Mouse (Mus musculus): Measurements from ENCODE around the gene Hnrnpul2. TPM values are rescaled to one million over a fixed set of nuclear protein-coding genes. Genes with fewer than 3 reads are reported as not detected.

Hnrnpul2 gene
- total and polyA plus RNA-seq, 3 experiments: 39.4 to 174 (median 106) TPM

DNA sequence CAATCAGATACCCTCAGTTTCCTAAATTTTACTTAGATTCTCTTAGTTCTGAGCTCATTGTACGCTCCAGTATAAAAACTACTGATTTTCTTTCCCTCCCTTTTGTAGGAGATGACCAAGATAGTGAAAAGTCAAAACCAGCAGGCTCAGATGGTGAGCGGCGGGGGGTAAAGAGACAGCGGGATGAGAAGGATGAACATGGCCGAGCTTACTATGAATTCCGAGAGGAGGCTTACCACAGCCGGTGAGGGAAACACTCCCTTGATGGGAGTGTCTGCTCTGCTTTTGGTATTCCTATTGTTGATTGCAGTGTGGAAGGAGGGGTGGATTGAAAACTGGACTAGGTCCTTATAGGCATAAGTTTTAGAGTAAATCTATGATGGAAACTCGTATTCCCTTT lies 2.9 kb downstream of the Hnrnpul2 start:
- peaks cover 20 to 41% of the 10 kb centered on the region in 2 experiments for H3K36me3 ChIP-seq (ENCODE audit: control insufficient read depth in 1 of 2, insufficient read depth in 2 of 2, low read length in 2 of 2)

DNA sequence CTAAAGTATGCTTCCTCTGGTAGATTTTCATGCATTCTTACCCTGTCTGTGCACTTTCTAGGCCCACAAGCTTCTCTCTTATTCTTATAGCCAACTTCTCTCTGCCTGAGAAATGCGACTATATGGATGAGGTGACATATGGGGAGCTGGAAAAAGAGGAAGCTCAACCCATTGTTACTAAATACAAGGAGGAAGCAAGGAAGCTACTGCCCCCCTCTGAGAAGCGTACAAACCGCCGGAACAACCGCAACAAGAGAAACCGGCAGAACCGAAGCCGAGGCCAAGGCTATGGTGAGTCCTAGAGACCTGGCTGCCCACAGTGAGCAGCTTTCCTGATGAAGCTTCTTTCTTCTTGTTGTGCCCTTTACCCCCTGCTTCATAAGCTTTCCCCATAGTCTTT lies 9.8 kb downstream of the Hnrnpul2 start, which contains the start of gene AC129217.1:
AC129217.1 (plus strand) TSS at position 114 of the 400 bp plus-strand sequence.
- peaks cover 5% of the 10 kb centered on the region; the same call in 1 of the 2 replicates for H3K79me2 ChIP-seq (ENCODE audit: control insufficient read depth, insufficient read depth, low read length, poor library complexity)
- no peak for TF ChIP-seq MAX (IDR thresholded peaks at IDR 0.05; ENCODE audit: low read length)
- no peak for TF ChIP-seq TBP (IDR thresholded peaks at IDR 0.05; ENCODE audit: low read depth, low read length)
- TF ChIP-seq POLR2AphosphoS5 (IDR thresholded peaks at IDR 0.05; ENCODE audit: borderline replicate concordance, low read depth, low read length): no peak
- no peak for TF ChIP-seq RCOR1 (IDR thresholded peaks at IDR 0.05; ENCODE audit: low read depth, low read length)
- no peak for TF ChIP-seq ZKSCAN1 (IDR thresholded peaks at IDR 0.05; ENCODE audit: low read depth, low read length)
- TF ChIP-seq HCFC1 (IDR thresholded peaks at IDR 0.05; ENCODE audit: low read depth, low read length): no peak
- TF ChIP-seq MEF2A (IDR thresholded peaks at IDR 0.05; ENCODE audit: extremely low read depth, insufficient replicate concordance, low read depth, low read length, poor library complexity, severe bottlenecking): no peak
- TF ChIP-seq SMC3 (IDR thresholded peaks at IDR 0.05; ENCODE audit: low read depth, low read length): no peak
- TF ChIP-seq TAL1 (IDR thresholded peaks at IDR 0.05; ENCODE audit: low read length): no peak
- no peak for TF ChIP-seq KAT2A (conservative IDR thresholded peaks at IDR 0.05; ENCODE audit: low read depth, low read length)
- TF ChIP-seq BHLHE40 (IDR thresholded peaks at IDR 0.05; ENCODE audit: borderline replicate concordance, low read depth, low read length): no peak
- TF ChIP-seq MYB (IDR thresholded peaks at IDR 0.05; ENCODE audit: low read depth, low read length): no peak
- TF ChIP-seq ETS1 (IDR thresholded peaks at IDR 0.05; ENCODE audit: low read depth, low read length): no peak
- H3K27ac ChIP-seq (ENCODE audit: control insufficient read depth, low read depth, low read length): no peak within 1 kb of the TSS
- H3K27me3 ChIP-seq (ENCODE audit: control insufficient read depth in 1 of 2, insufficient read depth in 2 of 2, low read length in 2 of 2): no peaks in the 10 kb centered on the region
- H3K4me1 ChIP-seq (ENCODE audit: control insufficient read depth in 1 of 2, insufficient read depth in 2 of 2, low read length in 2 of 2): no peaks in the 10 kb centered on the region; a peak in 1 of 4 replicates
- peaks cover 2 to 62% of the 10 kb centered on the region in 2 experiments; a peak in 3 of 4 replicates for H3K36me3 ChIP-seq (ENCODE audit: control insufficient read depth in 1 of 2, insufficient read depth in 2 of 2, low read length in 2 of 2)
- H3K9me3 ChIP-seq (replicated peaks; ENCODE audit: insufficient read depth, low read length): no peaks in the 10 kb centered on the region
- no peak within 1 kb of the TSS for H3K4me3 ChIP-seq (ENCODE audit: control insufficient read depth in 1 of 2, insufficient read depth in 1 of 2, low read depth in 2 of 2, low read length in 2 of 2)
- peak; percentile 40 for DNase-seq (ENCODE audit: low read depth, low spot score)
- no peak within 1 kb of the TSS for H3K9ac ChIP-seq (ENCODE audit: control insufficient read depth, low read depth, low read length, poor library complexity, severe bottlenecking)

More for the DNA sequence above, 2.9 kb downstream of the Hnrnpul2 start:
- Histone ChIP-seq H3K9me3 (replicated peaks; ENCODE audit: insufficient read depth, low read length) (no peaks in the 10 kb centered on the region), H3K4me3 (ENCODE audit: control insufficient read depth in 1 of 2, insufficient read depth in 1 of 2, low read depth in 2 of 2, low read length in 2 of 2) (no peak overlapping the region), H3K9ac (ENCODE audit: control insufficient read depth, low read depth, low read length, poor library complexity, severe bottlenecking) (peak overlapping the region; percentile 19; the same call in 1 of the 2 replicates), H3K27ac (ENCODE audit: control insufficient read depth, low read depth, low read length) (no peak overlapping the region), H3K27me3 (ENCODE audit: control insufficient read depth in 1 of 2, insufficient read depth in 2 of 2, low read length in 2 of 2) (no peaks in the 10 kb centered on the region), H3K79me2 (ENCODE audit: control insufficient read depth, insufficient read depth, low read length, poor library complexity) (peaks cover 49% of the 10 kb centered on the region), H3K4me1 (ENCODE audit: control insufficient read depth in 1 of 2, insufficient read depth in 2 of 2, low read length in 2 of 2) (peaks cover 2 to 5% of the 10 kb centered on the region in 2 experiments; a peak in 1 of 4 replicates)
- DNase-seq (ENCODE audit: low read depth, low spot score): no peak
- TF ChIP-seq POLR2AphosphoS2 (IDR thresholded peaks at IDR 0.05; ENCODE audit: low read length) (no peak), CHD2 (IDR thresholded peaks at IDR 0.05; ENCODE audit: low read length) (no peak), ZC3H11A (IDR thresholded peaks at IDR 0.05; ENCODE audit: low read depth, low read length) (no peak), NRF1 (IDR thresholded peaks at IDR 0.05; ENCODE audit: insufficient read depth, low read depth, low read length, poor library complexity, severe bottlenecking) (no peak), RAD21 (IDR thresholded peaks at IDR 0.05; ENCODE audit: low read depth, low read length) (no peak), RCOR1 (IDR thresholded peaks at IDR 0.05; ENCODE audit: low read depth, low read length) (no peak), MYB (IDR thresholded peaks at IDR 0.05; ENCODE audit: low read depth, low read length) (no peak), MAFK (IDR thresholded peaks at IDR 0.05; ENCODE audit: borderline replicate concordance, low read depth, low read length) (no peak), BHLHE40 (IDR thresholded peaks at IDR 0.05; ENCODE audit: borderline replicate concordance, low read depth, low read length) (no peak), GATA1 (IDR thresholded peaks at IDR 0.05; ENCODE audit: low read depth, low read length) (no peak), POLR2A (IDR thresholded peaks at IDR 0.05; ENCODE audit: control insufficient read depth in 1 of 2, insufficient read depth in 1 of 2, low read depth in 1 of 2, low read length in 2 of 2, poor library complexity in 1 of 2) (no peak), CTCF (IDR thresholded peaks at IDR 0.05 in 2 of 3, conservative IDR thresholded peaks at IDR 0.05 in 1 of 3; ENCODE audit: control insufficient read depth in 1 of 3, insufficient read depth in 1 of 3, low read depth in 2 of 3, low read length in 3 of 3, poor library complexity in 1 of 3, severe bottlenecking in 1 of 3) (no peak), E2F4 (IDR thresholded peaks at IDR 0.05; ENCODE audit: borderline replicate concordance, low read depth, low read length) (no peak), SMC3 (IDR thresholded peaks at IDR 0.05; ENCODE audit: low read depth, low read length) (no peak), MXI1 (IDR thresholded peaks at IDR 0.05; ENCODE audit: low read depth, low read length) (no peak), MAX (IDR thresholded peaks at IDR 0.05; ENCODE audit: low read length) (no peak), CHD1 (IDR thresholded peaks at IDR 0.05; ENCODE audit: low read depth, low read length) (no peak), POLR2AphosphoS5 (IDR thresholded peaks at IDR 0.05; ENCODE audit: borderline replicate concordance, low read depth, low read length) (no peak), TBP (IDR thresholded peaks at IDR 0.05; ENCODE audit: low read depth, low read length) (no peak), KAT2A (conservative IDR thresholded peaks at IDR 0.05; ENCODE audit: low read depth, low read length) (no peak)
